Mouse (Mus musculus) olfactory bulb, adult 2 months (tissue): ENCODE data around the gene N4bp3.

Source experiments
- CTCF ChIP-seq: fragments of 200-500 bp; IDR thresholded peaks from 2 replicates; pipeline ENCODE4 v1.5.1; 2012; ENCODE audit warnings: low read depth, mild to moderate bottlenecking, low read length, moderate library complexity; ENCODE audit not compliant: insufficient read depth
- POLR2A ChIP-seq: fragments of 200-500 bp; IDR thresholded peaks from 2 replicates; pipeline ENCODE4 v1.6.1; 2012; ENCODE audit warnings: mild to moderate bottlenecking, low read depth, low read length, moderate library complexity; ENCODE audit not compliant: insufficient read depth

GRCm38 (mm10) chr11:51661867-51662365, 11.3 kb upstream of the N4bp3 start:
- no peak for TF ChIP-seq POLR2A
- TF ChIP-seq CTCF = no peak
